Mouse (Mus musculus) megakaryocyte, embryonic 14.5 days (primary cell): Measurements from ENCODE around the gene Gm15217.

Experiments
- FLI1 ChIP-seq: IDR thresholded peaks from 2 replicates; pipeline ENCODE4 v1.6.1; 2012; ENCODE audit warnings: low read length, inconsistent platforms, mixed read lengths
- GATA1 ChIP-seq: IDR thresholded peaks from 3 replicates; pipeline ENCODE4 v1.6.1; 2012; ENCODE audit warnings: mixed read lengths, low read length, inconsistent platforms, borderline replicate concordance

GRCm38 (mm10) chr14:46379285-46379684, at the start of gene Gm15217:
- TF ChIP-seq GATA1 (no peak), FLI1 (no peak)
